In the genomic region with DNA sequence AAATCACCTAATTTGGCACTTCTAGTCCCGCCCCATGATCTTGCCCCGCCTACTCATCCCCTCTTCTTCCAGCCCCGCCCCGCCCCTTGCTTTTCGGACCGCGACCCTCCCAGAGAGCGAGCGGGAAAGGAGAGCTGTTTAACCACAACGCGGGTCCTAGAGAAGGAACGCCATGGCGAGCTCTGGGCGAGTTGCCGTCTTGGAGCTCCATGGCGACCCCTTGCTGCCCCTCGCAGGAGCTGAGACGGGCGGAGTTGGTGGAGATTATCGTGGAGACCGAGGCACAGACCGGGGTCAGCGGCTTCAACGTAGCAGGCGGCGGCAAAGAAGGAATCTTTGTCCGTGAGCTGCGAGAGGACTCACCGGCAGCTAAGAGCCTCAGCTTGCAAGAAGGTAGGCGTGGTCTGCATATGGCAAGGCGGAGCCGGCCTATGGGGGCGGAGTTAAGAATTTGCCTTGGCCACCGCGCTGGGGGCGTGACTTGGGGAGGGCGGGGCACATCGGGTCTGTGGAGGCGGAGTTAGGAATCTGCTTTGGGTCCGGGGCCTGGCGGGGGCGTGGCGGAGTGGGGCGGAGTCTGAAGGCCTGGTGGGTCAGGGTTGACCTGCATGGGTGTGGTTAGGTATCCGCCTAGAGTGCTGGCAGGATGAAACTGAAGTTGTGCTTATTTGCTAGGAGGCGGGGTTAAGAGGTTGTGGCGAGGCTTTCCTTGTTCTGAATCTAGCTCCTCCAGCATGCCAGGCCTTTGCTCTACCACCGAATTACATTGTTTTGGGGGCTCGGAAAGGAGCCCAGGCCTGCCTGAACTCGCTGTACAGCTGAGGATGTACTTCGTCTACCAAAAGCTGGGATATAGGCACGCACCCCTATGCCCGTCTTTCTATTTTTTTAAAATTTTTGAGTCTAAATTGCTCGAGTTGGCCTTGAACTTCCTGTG, we compare ENCODE assay signal across 7 mouse cellular contexts. TPM values are rescaled to one million over a fixed set of nuclear protein-coding genes. Genes with fewer than 3 reads are reported as not detected.
DNase-seq lines count a peak whose midpoint lies in the region; ATAC-seq lines count a peak whose summit lies in the region.

No protein-coding gene starts in this region.

- peak overlapping the region; percentile 42 for H3K4me3 ChIP-seq in embryonic facial prominence, embryonic 11.5 days (ENCODE audit: low read depth, low read length)
- H3K4me3 ChIP-seq in limb, embryonic 10.5 days = peak overlapping the region; percentile 54
- H3K4me3 ChIP-seq in midbrain, embryonic 13.5 days (replicated peaks) = peak overlapping the region; percentile 55

- no peaks in the 10 kb centered on the region for H3K9me3 ChIP-seq in embryonic facial prominence, embryonic 11.5 days (replicated peaks; ENCODE audit: control insufficient read depth, low read length)
- H3K9me3 ChIP-seq in limb, embryonic 10.5 days (replicated peaks) = no peaks in the 10 kb centered on the region
- no peaks in the 10 kb centered on the region for H3K9me3 ChIP-seq in midbrain, embryonic 13.5 days

- H3K36me3 ChIP-seq in embryonic facial prominence, embryonic 11.5 days (replicated peaks; ENCODE audit: control insufficient read depth, insufficient read depth, low read depth, low read length) = no peaks in the 10 kb centered on the region
- no peaks in the 10 kb centered on the region for H3K36me3 ChIP-seq in limb, embryonic 10.5 days
- H3K36me3 ChIP-seq in midbrain, embryonic 13.5 days = no peaks in the 10 kb centered on the region

- no peaks in the 10 kb centered on the region for H3K27me3 ChIP-seq in embryonic facial prominence, embryonic 11.5 days (ENCODE audit: control insufficient read depth, insufficient read depth, low read length)
- no peaks in the 10 kb centered on the region for H3K27me3 ChIP-seq in limb, embryonic 10.5 days (ENCODE audit: low read depth, poor library complexity, severe bottlenecking)
- no peaks in the 10 kb centered on the region for H3K27me3 ChIP-seq in midbrain, embryonic 13.5 days

- H3K4me2 ChIP-seq in embryonic facial prominence, embryonic 11.5 days (ENCODE audit: low read depth, low read length) = peak overlapping the region; percentile 43
- peak overlapping the region; percentile 61 for H3K4me2 ChIP-seq in midbrain, embryonic 13.5 days (replicated peaks)

- peak; percentile 86 for ATAC-seq in embryonic facial prominence, embryonic 11.5 days (replicated peaks; ENCODE audit: insufficient number of reproducible peaks, low FRiP score, low TSS enrichment, low read depth)
- peak; percentile 88 for ATAC-seq in granulocyte monocyte progenitor cell, adult 5-6 weeks (replicated peaks; ENCODE audit: poor library complexity, severe bottlenecking)
- ATAC-seq in midbrain, embryonic 13.5 days = peak; percentile 86

- H3K4me1 ChIP-seq in embryonic facial prominence, embryonic 11.5 days (ENCODE audit: control insufficient read depth, insufficient read depth, low read length) = no peaks in the 10 kb centered on the region
- peaks cover 15% of the 10 kb centered on the region for H3K4me1 ChIP-seq in limb, embryonic 10.5 days
- peaks cover 10% of the 10 kb centered on the region; the same call in 1 of the 2 replicates for H3K4me1 ChIP-seq in midbrain, embryonic 13.5 days (replicated peaks)

- peak; percentile 100 for DNase-seq in adrenal gland, postnatal 14 days
- peak; percentile 99 for DNase-seq in embryonic facial prominence, embryonic 11.5 days (ENCODE audit: low spot score)
- peak; percentile 98 for DNase-seq in kidney, adult 11 months
- peak; percentile 100 for DNase-seq in limb, embryonic 10.5 days (ENCODE audit: low spot score)
- peak; percentile 100 for DNase-seq in spleen, adult 12 weeks (ENCODE audit: low spot score)

- WGBS in embryonic facial prominence, embryonic 11.5 days = under 1% methylated on average over 54 of the region's 54 CpGs
- WGBS in limb, embryonic 10.5 days = under 1% methylated on average over 54 of the region's 54 CpGs
- under 1% methylated on average over 54 of the region's 54 CpGs for WGBS in midbrain, embryonic 13.5 days

- H3K9ac ChIP-seq in embryonic facial prominence, embryonic 11.5 days (replicated peaks; ENCODE audit: low read length) = peak overlapping the region; percentile 73
- H3K9ac ChIP-seq in midbrain, embryonic 13.5 days (replicated peaks) = peak overlapping the region; percentile 66

- H3K27ac ChIP-seq in embryonic facial prominence, embryonic 11.5 days (replicated peaks; ENCODE audit: low read depth, low read length) = peak overlapping the region; percentile 94
- peak overlapping the region; percentile 91 for H3K27ac ChIP-seq in limb, embryonic 10.5 days
- peak overlapping the region; percentile 94 for H3K27ac ChIP-seq in midbrain, embryonic 13.5 days

RNA-seq across cellular contexts. Expression of gene Prx, which starts 8.9 kb away (rescaled TPM):
- total RNA-seq in adrenal gland, postnatal 14 days (2021) = 2.7 and 3.5 TPM in 2 replicates
- polyA plus RNA-seq in embryonic facial prominence, embryonic 11.5 days (2014; fragmentation: Nextera tagmentation; extraction: Ambion mirVana) = 1.2 and 2.2 TPM in 2 replicates
- 0.13 and 1.4 TPM in 2 replicates for total RNA-seq in granulocyte monocyte progenitor cell, adult 5-6 weeks (2014; fragmentation: Nextera tagmentation)
- total RNA-seq in granulocyte monocyte progenitor cell, adult 5-6 weeks (2017) = 0.52 and 0.62 TPM in 2 replicates
- polyA plus RNA-seq in limb, embryonic 10.5 days (2016; fragmentation: Nextera tagmentation; extraction: Ambion mirVana) = 3.5 and 4.3 TPM in 2 replicates
- polyA plus RNA-seq in midbrain, embryonic 13.5 days (2015; fragmentation: Nextera tagmentation; extraction: Ambion mirVana) = 1.2 and 1.6 TPM in 2 replicates

RNA-seq across cellular contexts. Expression of gene Hipk4, which starts 15.1 kb away (rescaled TPM):
- total RNA-seq in adrenal gland, postnatal 14 days (2021) = 0.44 and 0.64 TPM in 2 replicates
- polyA plus RNA-seq in embryonic facial prominence, embryonic 11.5 days (2014; fragmentation: Nextera tagmentation; extraction: Ambion mirVana) = 0.22 and 0.36 TPM in 2 replicates
- total RNA-seq in granulocyte monocyte progenitor cell, adult 5-6 weeks (2014; fragmentation: Nextera tagmentation) = 1.4 TPM in 1 of 2 replicates, not detected in the other
- total RNA-seq in granulocyte monocyte progenitor cell, adult 5-6 weeks (2017) = 0.05 and 0.09 TPM in 2 replicates
- 0.54 and 0.79 TPM in 2 replicates for polyA plus RNA-seq in limb, embryonic 10.5 days (2016; fragmentation: Nextera tagmentation; extraction: Ambion mirVana)
- 0.37 and 0.52 TPM in 2 replicates for polyA plus RNA-seq in midbrain, embryonic 13.5 days (2015; fragmentation: Nextera tagmentation; extraction: Ambion mirVana)

RNA-seq across cellular contexts. Expression of gene Sertad1, which starts 21.3 kb away (rescaled TPM):
- total RNA-seq in adrenal gland, postnatal 14 days (2021) = 24.5 and 26.3 TPM in 2 replicates
- 24.3 and 25.5 TPM in 2 replicates for polyA plus RNA-seq in embryonic facial prominence, embryonic 11.5 days (2014; fragmentation: Nextera tagmentation; extraction: Ambion mirVana)
- total RNA-seq in granulocyte monocyte progenitor cell, adult 5-6 weeks (2014; fragmentation: Nextera tagmentation) = 1.9 and 2.2 TPM in 2 replicates
- total RNA-seq in granulocyte monocyte progenitor cell, adult 5-6 weeks (2017) = 3.7 and 8.9 TPM in 2 replicates
- polyA plus RNA-seq in limb, embryonic 10.5 days (2016; fragmentation: Nextera tagmentation; extraction: Ambion mirVana) = 25.0 and 29.8 TPM in 2 replicates
- 8.2 and 8.5 TPM in 2 replicates for polyA plus RNA-seq in midbrain, embryonic 13.5 days (2015; fragmentation: Nextera tagmentation; extraction: Ambion mirVana)

RNA-seq across cellular contexts. Expression of gene Sertad3, which starts 34.4 kb away (rescaled TPM):
- 12.9 and 15.7 TPM in 2 replicates for total RNA-seq in adrenal gland, postnatal 14 days (2021)
- 27.2 and 27.6 TPM in 2 replicates for polyA plus RNA-seq in embryonic facial prominence, embryonic 11.5 days (2014; fragmentation: Nextera tagmentation; extraction: Ambion mirVana)
- 4.6 and 5.3 TPM in 2 replicates for total RNA-seq in granulocyte monocyte progenitor cell, adult 5-6 weeks (2014; fragmentation: Nextera tagmentation)
- total RNA-seq in granulocyte monocyte progenitor cell, adult 5-6 weeks (2017) = 5.1 and 7.9 TPM in 2 replicates
- polyA plus RNA-seq in limb, embryonic 10.5 days (2016; fragmentation: Nextera tagmentation; extraction: Ambion mirVana) = 20.1 and 29.7 TPM in 2 replicates
- polyA plus RNA-seq in midbrain, embryonic 13.5 days (2015; fragmentation: Nextera tagmentation; extraction: Ambion mirVana) = 12.4 and 12.6 TPM in 2 replicates

RNA-seq across cellular contexts. Expression of gene Pld3, which starts 45.0 kb away (rescaled TPM):
- 87.2 and 100 TPM in 2 replicates for total RNA-seq in adrenal gland, postnatal 14 days (2021)
- polyA plus RNA-seq in embryonic facial prominence, embryonic 11.5 days (2014; fragmentation: Nextera tagmentation; extraction: Ambion mirVana) = 57.1 and 65.5 TPM in 2 replicates
- 3.8 and 10.6 TPM in 2 replicates for total RNA-seq in granulocyte monocyte progenitor cell, adult 5-6 weeks (2014; fragmentation: Nextera tagmentation)
- total RNA-seq in granulocyte monocyte progenitor cell, adult 5-6 weeks (2017) = 3.8 and 6.3 TPM in 2 replicates
- 31.6 and 49.5 TPM in 2 replicates for polyA plus RNA-seq in limb, embryonic 10.5 days (2016; fragmentation: Nextera tagmentation; extraction: Ambion mirVana)
- polyA plus RNA-seq in midbrain, embryonic 13.5 days (2015; fragmentation: Nextera tagmentation; extraction: Ambion mirVana) = 107 and 110 TPM in 2 replicates

Comparison
In these comparisons a context has a peak if more than half of its experiments do, and no peak if none do; other contexts are left out.
1. Peak in every context shown above with its lines: DNase-seq, ATAC-seq, H3K4me3 ChIP-seq and H3K27ac ChIP-seq.